Mouse (Mus musculus) heart, embryonic 11.5 days (tissue): ENCODE data around the gene Ust. TPM values are rescaled to one million over a fixed set of nuclear protein-coding genes. Genes with fewer than 3 reads are reported as not detected.

Experiments used
- ATAC-seq: fragments of 200-750 bp; cut with Nextera tagmentation; replicated peaks from 2 replicates; pipeline ENCODE4 v1.8.0; 2017; ENCODE audit warnings: moderate library complexity; ENCODE audit not compliant: insufficient number of reproducible peaks, low FRiP score, low TSS enrichment
- H3K27ac ChIP-seq: fragments of 300-500 bp; sonication (generic); 2 replicates; pipeline ENCODE4 v1.5.1; 2014; ENCODE audit warnings: mild to moderate bottlenecking, low read depth, low read length
- H3K27me3 ChIP-seq: fragments of 300-500 bp; sonication (generic); 2 replicates; pipeline ENCODE4 v1.6.1; 2014; ENCODE audit warnings: mild to moderate bottlenecking, low read length, mixed read lengths; ENCODE audit not compliant: control insufficient read depth, insufficient read depth
- H3K36me3 ChIP-seq: fragments of 300-500 bp; sonication (generic); 2 replicates; pipeline ENCODE4 v1.6.1; 2014; ENCODE audit warnings: mild to moderate bottlenecking, low read length, moderate library complexity, mixed read lengths; ENCODE audit not compliant: control insufficient read depth, insufficient read depth
- H3K4me1 ChIP-seq: fragments of 300-500 bp; sonication (generic); 2 replicates; pipeline ENCODE4 v1.6.1; 2014; ENCODE audit warnings: low read length; ENCODE audit not compliant: control insufficient read depth, insufficient read depth
- H3K4me2 ChIP-seq: fragments of 300-500 bp; sonication (generic); 2 replicates; pipeline ENCODE4 v1.6.1; 2014; ENCODE audit warnings: mild to moderate bottlenecking, moderate library complexity
- H3K4me3 ChIP-seq: fragments of 300-500 bp; sonication (generic); 2 replicates; pipeline ENCODE4 v1.5.1; 2014; ENCODE audit warnings: low read depth, low read length
- H3K9ac ChIP-seq: fragments of 300-500 bp; sonication (generic); 2 replicates; pipeline ENCODE4 v1.6.1; 2014; ENCODE audit warnings: mild to moderate bottlenecking, low read depth, low read length, moderate library complexity
- H3K9me3 ChIP-seq: fragments of 300-500 bp; sonication (generic); replicated peaks from 2 replicates; pipeline ENCODE4 v1.6.1; 2016; ENCODE audit warnings: low read length; ENCODE audit not compliant: control insufficient read depth
- WGBS: fragments of 180-500 bp; shearing (Covaris S2); extraction: QIAGEN DNeasy Blood & Tissue Kit; methylation state at CpG from one replicate; pipeline ENCODE4 v1.1.7; 2014; ENCODE audit not compliant: insufficient replicate concordance; 5-methylcytosine and 5-hydroxymethylcytosine counted together
- polyA plus RNA-seq: library from polyadenylated mRNA; unstranded; fragments of >200 nt; fragmentation: Nextera tagmentation; extraction: Ambion mirVana; gene quantifications from 2 replicates; pipeline ENCODE4 v1.2.1, GENCODE M21; 2014

Ust gene
- polyA plus RNA-seq, 1 experiment from 2014 or later, result 2.5 TPM

DNA sequence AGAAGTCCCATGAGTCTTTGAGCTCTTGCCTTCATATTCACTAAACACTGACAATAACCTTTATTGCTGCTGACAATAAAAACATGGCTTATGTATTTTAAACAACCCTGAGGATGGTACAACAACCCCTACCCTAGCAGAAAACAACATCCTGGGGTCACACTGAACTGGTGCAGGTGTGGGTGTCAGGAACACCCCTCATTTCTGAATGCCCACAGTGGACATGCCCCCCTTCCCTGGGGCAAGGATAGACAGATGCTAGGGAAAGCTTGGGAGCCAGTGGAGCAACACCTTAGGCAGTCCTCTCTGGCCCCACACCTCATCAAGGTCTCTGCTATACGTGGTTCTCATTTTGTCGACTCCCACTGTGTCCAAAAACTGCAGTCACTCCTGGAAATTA lies 343.9 kb downstream of the Ust start:
- Histone ChIP-seq H3K36me3 (no peaks in the 10 kb centered on the region), H3K4me3 (no peak overlapping the region), H3K4me1 (no peaks in the 10 kb centered on the region), H3K4me2 (no peak overlapping the region), H3K27ac (no peak overlapping the region), H3K9ac (no peak overlapping the region), H3K9me3 (no peaks in the 10 kb centered on the region; the same call in 1 of the 2 replicates), H3K27me3 (no peaks in the 10 kb centered on the region)
- WGBS, result 69% methylated on average over 2 of the region's 2 CpGs
- no peak for ATAC-seq

DNA sequence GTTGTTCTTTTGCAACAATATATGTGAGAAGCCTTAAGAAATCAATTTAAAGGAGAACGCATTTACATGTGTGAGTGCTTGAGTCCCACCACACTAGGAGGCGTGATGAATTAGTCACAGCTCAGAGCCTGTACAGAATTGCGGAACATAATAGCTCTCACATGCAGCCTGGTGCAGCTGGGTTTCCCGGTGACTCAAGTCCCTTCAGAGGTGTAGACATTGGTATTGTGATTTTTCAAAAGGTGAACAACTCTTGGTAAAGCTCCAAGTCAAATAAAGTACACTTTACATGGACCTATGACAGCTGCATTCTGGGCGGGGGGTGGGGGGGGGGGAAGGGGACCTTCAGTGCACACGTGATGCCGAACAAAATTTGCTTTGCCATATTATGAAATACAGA lies 344.4 kb downstream of the Ust start:
- 80% methylated on average over 7 of the region's 7 CpGs for WGBS
- Histone ChIP-seq H3K36me3 (no peaks in the 10 kb centered on the region), H3K27me3 (no peaks in the 10 kb centered on the region), H3K4me2 (no peak overlapping the region), H3K27ac (no peak overlapping the region), H3K4me3 (no peak overlapping the region), H3K9me3 (no peaks in the 10 kb centered on the region; the same call in none of the 2 replicates), H3K4me1 (no peaks in the 10 kb centered on the region), H3K9ac (no peak overlapping the region)
- no peak for ATAC-seq

DNA sequence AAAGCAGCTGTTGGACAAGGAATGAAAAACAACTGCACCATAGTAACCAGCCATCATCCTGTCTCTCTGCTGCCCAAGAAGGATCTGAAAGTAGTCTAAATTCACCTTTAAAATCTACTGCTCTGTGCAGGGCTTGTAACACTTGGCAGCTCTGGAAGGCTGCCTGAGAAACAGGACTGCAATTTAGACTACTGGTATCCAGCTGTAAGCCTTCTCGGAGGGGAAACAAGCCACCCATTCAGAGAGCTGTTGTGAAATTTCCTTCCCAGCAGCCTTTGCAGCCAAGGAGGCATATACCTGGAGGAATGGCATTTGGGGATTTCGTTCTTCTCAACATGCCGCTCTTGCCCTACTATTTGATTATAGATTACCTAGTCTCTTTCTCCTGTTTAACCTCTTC lies 345.6 kb downstream of the Ust start:
- no peak for ATAC-seq

DNA sequence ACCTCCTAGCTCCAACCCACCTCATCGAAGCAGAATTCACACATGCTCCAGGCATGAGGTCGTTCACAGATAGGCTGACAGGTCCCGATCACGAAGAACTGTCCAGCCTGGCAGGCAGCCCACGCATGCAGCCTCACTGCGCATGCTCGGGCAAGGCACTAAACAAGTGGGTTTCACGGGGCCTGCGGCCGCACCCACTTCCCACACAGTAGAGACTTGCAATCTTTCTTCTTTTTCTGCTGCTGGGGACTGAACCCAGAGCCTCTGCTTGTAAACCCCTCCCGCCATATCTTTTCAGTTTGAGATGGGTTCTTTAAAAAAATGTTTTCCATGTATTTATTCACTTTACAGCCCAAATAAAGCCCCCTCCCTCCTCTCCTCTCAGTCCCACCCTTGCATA lies 347.1 kb downstream of the Ust start:
- H3K27me3 ChIP-seq, result no peaks in the 10 kb centered on the region
- no peak overlapping the region for H3K4me2 ChIP-seq
- WGBS, result 56% methylated on average over 11 of the region's 11 CpGs
- no peak overlapping the region for H3K27ac ChIP-seq
- no peak for ATAC-seq
- no peaks in the 10 kb centered on the region for H3K36me3 ChIP-seq
- H3K9ac ChIP-seq, result no peak overlapping the region
- H3K4me3 ChIP-seq, result no peak overlapping the region
- H3K9me3 ChIP-seq, result peaks cover 5% of the 10 kb centered on the region
- H3K4me1 ChIP-seq, result no peaks in the 10 kb centered on the region

More for the DNA sequence above, 345.6 kb downstream of the Ust start:
- whole genome bisulfite sequencing, result 82% methylated on average over 3 of the region's 3 CpGs
- Histone ChIP-seq H3K9me3 (peaks cover 5% of the 10 kb centered on the region), H3K36me3 (no peaks in the 10 kb centered on the region), H3K4me1 (no peaks in the 10 kb centered on the region), H3K4me3 (no peak overlapping the region), H3K27me3 (no peaks in the 10 kb centered on the region), H3K27ac (no peak overlapping the region), H3K9ac (no peak overlapping the region), H3K4me2 (no peak overlapping the region)
